Mouse (Mus musculus) embryonic facial prominence, embryonic 10.5 days (tissue): ENCODE results near the gene Bbs5. TPM values are rescaled to one million over a fixed set of nuclear protein-coding genes. Genes with fewer than 3 reads are reported as not detected.
A peak's percentile ranks its signal among the peaks of the same experiment; 100 is the strongest.

Experiments
- DNase-seq: peaks from one replicate; pipeline ENCODE4 v3.0.0-alpha.2; 2017; ENCODE audit warnings: low spot score
- H3K27ac ChIP-seq: fragments of 300-500 bp; sonication (generic); replicated peaks from 2 replicates; pipeline ENCODE4 v1.5.1; 2016; ENCODE audit warnings: mild to moderate bottlenecking
- H3K27me3 ChIP-seq: fragments of 300-500 bp; sonication (generic); replicated peaks from 2 replicates; pipeline ENCODE4 v1.6.1; 2016; ENCODE audit warnings: low read depth, mild to moderate bottlenecking; ENCODE audit not compliant: poor library complexity, severe bottlenecking
- H3K36me3 ChIP-seq: fragments of 300-500 bp; sonication (generic); replicated peaks from 2 replicates; pipeline ENCODE4 v1.6.1; 2016; ENCODE audit warnings: mild to moderate bottlenecking, moderate library complexity
- H3K4me1 ChIP-seq: fragments of 300-500 bp; sonication (generic); 2 replicates; pipeline ENCODE4 v1.6.1; 2016
- H3K4me3 ChIP-seq: fragments of 300-500 bp; sonication (generic); 2 replicates; pipeline ENCODE4 v1.5.1; 2016; ENCODE audit warnings: mild to moderate bottlenecking, moderate library complexity
- H3K9me3 ChIP-seq: fragments of 300-500 bp; sonication (generic); 2 replicates; pipeline ENCODE4 v1.6.1; 2016; ENCODE audit warnings: mild to moderate bottlenecking
- WGBS: fragments of 180-500 bp; shearing (Covaris S2); methylation state at CpG from one replicate; pipeline ENCODE4 v1.1.7; 2016; 5-methylcytosine and 5-hydroxymethylcytosine counted together
- polyA plus RNA-seq: library from polyadenylated mRNA; unstranded; fragments of >200 nt; fragmentation: Nextera tagmentation; extraction: Ambion mirVana; gene quantifications from 2 replicates; pipeline ENCODE4 v1.2.1, GENCODE M21; 2016

The Bbs5 gene
- 12.5 and 19.3 TPM in 2 replicates for polyA plus RNA-seq

DNA sequence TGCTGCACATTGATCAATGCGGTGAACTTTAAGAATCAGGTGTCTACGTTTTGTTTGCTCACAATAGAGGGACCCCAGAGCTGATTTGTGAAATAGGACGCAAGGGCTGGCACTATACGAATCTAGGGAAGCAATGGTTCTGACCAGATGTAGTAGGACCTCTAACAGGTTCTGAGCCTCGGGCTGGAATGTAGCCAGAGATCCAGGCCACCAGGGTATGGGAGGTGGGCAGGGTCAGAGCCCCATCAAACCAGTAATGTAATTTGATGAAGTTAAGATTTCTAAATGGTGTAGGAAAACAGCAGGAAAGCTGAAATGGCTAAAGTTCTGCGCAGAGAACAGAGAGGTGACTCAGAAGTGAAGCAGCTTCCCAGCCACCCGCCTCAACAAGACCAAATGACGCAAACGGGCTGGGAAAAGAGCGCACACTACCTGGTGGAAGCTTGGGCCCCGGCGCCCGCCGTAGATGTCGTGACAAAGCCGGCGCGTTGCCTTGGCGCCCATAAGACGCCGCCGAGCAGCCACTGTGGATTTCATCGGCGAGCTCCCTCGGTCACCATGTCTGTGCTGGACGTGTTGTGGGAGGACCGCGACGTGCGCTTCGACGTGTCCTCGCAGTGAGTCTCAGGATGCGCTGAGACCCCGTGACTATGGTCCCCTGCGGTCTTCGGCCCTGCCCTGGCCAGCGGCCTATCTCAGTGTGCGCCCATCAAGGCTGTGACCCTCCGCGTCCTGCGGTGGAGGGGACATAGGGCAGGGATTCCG, at the start of gene Bbs5:
Gene Bbs5, plus strand, starts transcription at position 446 of the 765 bp plus-strand sequence.
- Histone ChIP-seq H3K36me3 (0 out of 2 replicates have a peak, but pooled peaks cover 4% of the 10 kb centered on the region), H3K9me3 (no peaks in the 10 kb centered on the region), H3K4me3 (peak within 1 kb of the TSS; percentile 94), H3K27ac (peak within 1 kb of the TSS; percentile 84), H3K27me3 (no peaks in the 10 kb centered on the region), H3K4me1 (peaks cover 10% of the 10 kb centered on the region)
- DNase-seq, result peak; percentile 92
- 3% methylated on average over 43 of the region's 43 CpGs for WGBS

DNA sequence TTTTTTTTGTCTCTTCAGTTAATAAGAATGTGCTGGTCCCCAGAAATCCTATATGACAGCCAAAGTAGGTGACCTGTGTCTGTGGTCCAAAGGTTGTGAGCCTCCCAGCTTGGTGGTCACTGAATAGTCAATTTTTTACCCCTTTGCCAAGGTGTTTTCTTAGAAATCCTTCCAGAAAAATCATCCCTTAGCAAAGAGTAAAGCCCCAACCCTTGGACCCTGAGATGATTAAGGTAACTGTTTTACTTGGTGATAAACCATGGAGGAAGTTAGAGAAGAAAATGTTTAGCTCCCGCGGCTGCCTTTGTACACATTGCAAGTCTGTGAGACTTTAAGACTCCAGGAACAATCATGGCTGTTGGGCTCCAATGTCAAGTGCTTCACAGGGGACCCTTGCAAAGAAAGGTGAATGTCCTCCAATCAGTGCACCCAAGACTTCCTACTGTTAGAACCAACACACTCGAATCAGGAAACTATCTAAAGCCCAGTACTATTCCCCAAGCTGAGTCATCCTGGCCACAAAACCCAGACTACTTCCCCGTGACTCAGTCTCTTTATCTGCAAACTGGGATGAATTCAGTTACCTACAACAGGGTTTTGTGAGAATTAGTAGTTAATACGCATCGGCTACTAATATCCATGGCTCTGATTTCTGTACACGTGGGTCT, 43.1 kb upstream of the Bbs5 start:
- no peak overlapping the region for H3K4me3 ChIP-seq
- 92% methylated on average over 7 of the region's 7 CpGs for WGBS
- DNase-seq, result no peak
- H3K27ac ChIP-seq, result no peak overlapping the region
- no peaks in the 10 kb centered on the region for H3K27me3 ChIP-seq
- no peaks in the 10 kb centered on the region for H3K36me3 ChIP-seq
- H3K4me1 ChIP-seq, result no peaks in the 10 kb centered on the region
- no peaks in the 10 kb centered on the region for H3K9me3 ChIP-seq

DNA sequence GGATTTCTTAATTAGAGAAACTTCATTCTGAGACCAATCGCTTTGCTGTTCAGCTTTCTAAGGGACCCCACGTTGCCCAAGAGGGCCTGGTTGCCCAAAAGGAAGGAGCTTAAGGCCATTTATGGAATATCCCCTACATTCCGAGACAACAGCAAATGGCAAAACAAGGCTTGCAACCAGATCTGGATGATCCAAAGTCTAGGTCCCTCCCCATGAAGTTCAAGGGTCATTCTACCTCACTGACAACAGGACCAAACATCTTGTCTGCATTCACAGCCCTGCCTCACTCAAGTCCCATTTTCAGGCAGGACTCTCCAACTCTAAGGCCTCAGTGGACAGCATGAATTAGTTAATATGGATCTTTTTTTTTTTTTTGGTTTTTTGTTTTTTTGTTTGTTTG, 40.4 kb upstream of the Bbs5 start:
- WGBS, result 89% methylated on average over 3 of the region's 3 CpGs
- H3K36me3 ChIP-seq, result no peaks in the 10 kb centered on the region
- H3K27me3 ChIP-seq, result no peaks in the 10 kb centered on the region
- no peaks in the 10 kb centered on the region for H3K4me1 ChIP-seq
- H3K27ac ChIP-seq, result no peak overlapping the region
- H3K9me3 ChIP-seq, result no peaks in the 10 kb centered on the region
- H3K4me3 ChIP-seq, result no peak overlapping the region
- DNase-seq, result no peak

DNA sequence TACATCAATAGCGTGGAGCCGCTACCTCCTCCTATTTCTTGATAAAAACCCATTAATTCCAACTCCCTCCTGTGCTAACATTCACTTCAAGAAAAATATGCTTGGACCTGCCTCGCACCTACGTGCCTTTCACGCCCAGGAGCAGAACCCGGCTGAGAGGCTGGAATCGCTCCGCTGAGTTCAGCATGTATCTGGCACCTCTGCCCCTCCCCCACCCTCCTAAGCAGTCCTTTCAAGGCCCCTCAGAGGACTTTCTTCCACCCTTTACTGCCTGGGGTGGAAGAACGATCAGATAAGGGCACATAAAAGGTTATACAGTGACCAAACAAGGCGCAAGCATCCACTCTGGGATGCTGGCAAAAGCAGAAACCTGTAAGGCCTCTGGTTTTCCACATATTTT, 34.7 kb upstream of the Bbs5 start:
- H3K9me3 ChIP-seq, result no peaks in the 10 kb centered on the region
- no peaks in the 10 kb centered on the region for H3K36me3 ChIP-seq
- H3K4me3 ChIP-seq, result 0 out of 2 replicates have a peak overlapping the region, but pooled peaks have one; percentile 19
- H3K27ac ChIP-seq, result no peak overlapping the region
- peak; percentile 61 for DNase-seq
- 9% methylated on average over 10 of the region's 10 CpGs for WGBS
- H3K4me1 ChIP-seq, result peaks cover 9% of the 10 kb centered on the region
- H3K27me3 ChIP-seq, result no peaks in the 10 kb centered on the region

DNA sequence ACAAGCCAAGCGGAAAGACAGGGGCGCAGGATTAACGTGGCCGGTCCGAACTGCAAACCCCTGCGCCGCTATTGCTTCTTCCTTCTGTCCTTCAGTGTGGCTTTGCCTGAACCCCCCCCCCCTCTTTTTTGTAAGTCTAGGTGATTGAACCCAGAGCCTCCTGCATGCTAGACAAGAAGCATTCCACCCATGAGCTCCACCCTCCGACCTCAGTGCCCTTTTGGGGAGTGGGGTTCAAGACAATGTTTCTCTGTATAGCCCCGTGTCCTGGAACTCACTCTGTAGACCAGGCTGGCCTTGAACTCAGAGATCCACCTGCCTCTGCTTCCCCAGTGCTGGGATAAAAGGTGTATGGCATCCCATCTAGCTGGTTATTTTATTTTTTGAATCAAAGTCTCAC, 34.3 kb upstream of the Bbs5 start:
- H3K4me3 ChIP-seq, result 0 out of 2 replicates have a peak overlapping the region, but pooled peaks have one; percentile 19
- WGBS, result 49% methylated on average over 9 of the region's 9 CpGs

DNA sequence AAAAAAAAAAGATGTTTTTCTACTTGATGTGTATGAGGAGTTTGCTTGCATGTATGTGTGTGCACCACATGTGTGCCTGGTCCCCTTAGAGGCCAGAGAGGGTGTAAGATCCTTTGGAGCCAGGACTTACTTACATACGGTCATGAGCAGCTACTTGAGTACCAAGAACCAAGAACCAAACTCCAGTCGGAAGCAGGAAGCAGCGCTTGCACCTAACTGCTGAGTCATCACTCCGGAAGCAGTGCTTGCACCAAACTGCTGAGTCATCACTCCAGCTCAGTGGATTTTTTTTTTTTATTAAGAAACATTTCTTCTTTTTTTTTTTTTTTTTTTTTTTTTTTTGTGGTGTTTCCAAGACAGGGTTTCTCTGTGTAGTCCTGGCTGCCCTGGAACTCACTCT, 33.7 kb upstream of the Bbs5 start:
- Histone ChIP-seq H3K36me3 (no peaks in the 10 kb centered on the region), H3K4me1 (peaks cover 9% of the 10 kb centered on the region), H3K27me3 (no peaks in the 10 kb centered on the region), H3K4me3 (no peak overlapping the region), H3K9me3 (no peaks in the 10 kb centered on the region), H3K27ac (no peak overlapping the region)
- peak; percentile 16 for DNase-seq
- WGBS, result 79% methylated on average over 4 of the region's 4 CpGs

More for the DNA sequence above, 34.3 kb upstream of the Bbs5 start:
- Histone ChIP-seq H3K36me3 (no peaks in the 10 kb centered on the region), H3K27me3 (no peaks in the 10 kb centered on the region), H3K9me3 (no peaks in the 10 kb centered on the region), H3K27ac (no peak overlapping the region), H3K4me1 (peaks cover 9% of the 10 kb centered on the region)
- DNase-seq, result peak; percentile 15

DNA sequence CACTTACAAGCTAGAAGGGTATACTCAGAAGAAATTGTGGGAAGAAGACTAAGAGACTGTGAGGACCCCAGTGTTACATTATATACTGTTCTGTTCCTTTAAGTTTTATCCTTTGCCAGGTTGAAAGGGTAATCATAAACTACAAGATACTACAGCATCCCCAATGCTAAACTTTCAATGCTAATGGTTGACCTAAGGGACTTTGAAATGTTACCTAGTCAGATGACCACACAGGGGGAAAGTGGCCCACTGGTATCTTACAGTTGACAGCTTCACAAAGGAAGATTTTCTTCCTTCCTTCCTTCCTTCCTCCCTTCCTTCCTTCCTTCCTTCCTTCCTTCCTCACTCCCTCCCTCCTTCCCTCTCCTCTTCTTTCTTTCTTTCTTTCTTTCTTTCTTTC, 28.6 kb upstream of the Bbs5 start:
- Histone ChIP-seq H3K9me3 (no peaks in the 10 kb centered on the region), H3K27ac (no peak overlapping the region), H3K36me3 (no peaks in the 10 kb centered on the region), H3K27me3 (no peaks in the 10 kb centered on the region), H3K4me3 (no peak overlapping the region), H3K4me1 (no peaks in the 10 kb centered on the region)
- no peak for DNase-seq

DNA sequence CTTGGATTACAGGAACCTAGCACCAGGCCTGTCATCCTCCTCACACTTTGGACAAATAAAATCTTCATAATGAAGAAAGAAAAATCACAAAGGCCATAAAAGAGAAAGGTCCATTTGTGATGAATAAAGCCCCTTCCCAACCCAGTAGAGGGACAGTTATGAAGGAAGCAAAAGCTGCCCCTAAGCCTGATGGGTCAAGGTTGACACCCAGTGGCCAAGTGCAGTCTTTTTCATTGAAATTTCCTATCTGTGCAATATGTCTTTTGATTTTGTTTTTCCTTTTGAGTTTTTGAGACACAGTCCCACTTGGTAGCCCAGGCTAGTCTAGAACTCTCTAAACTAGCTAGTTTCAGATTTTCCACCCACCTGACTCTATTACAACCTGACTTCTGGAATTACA, 27.7 kb upstream of the Bbs5 start:
- Histone ChIP-seq H3K4me1 (no peaks in the 10 kb centered on the region), H3K36me3 (no peaks in the 10 kb centered on the region), H3K27me3 (no peaks in the 10 kb centered on the region), H3K27ac (no peak overlapping the region), H3K9me3 (no peaks in the 10 kb centered on the region), H3K4me3 (no peak overlapping the region)
- DNase-seq, result no peak

DNA sequence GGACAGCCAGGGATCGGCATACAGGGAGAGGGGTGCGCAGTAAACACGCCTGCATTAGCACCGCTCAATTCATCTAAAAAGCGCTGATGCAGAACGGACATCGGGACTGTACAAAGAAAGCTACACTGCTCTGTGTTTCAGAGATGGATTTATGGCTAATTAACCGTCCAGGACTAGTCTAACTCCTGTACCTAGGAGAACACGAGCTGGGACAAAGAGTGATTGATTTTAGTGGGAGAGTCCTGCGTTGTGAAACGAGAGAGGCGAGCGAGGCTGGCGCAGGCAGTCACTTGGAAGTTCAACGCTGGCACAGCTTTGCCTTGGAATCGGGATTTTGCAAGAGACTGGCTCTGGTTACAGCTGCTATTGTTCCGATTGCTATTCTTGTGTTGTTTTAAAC, 17.8 kb upstream of the Bbs5 start:
- no peak overlapping the region for H3K4me3 ChIP-seq
- 86% methylated on average over 17 of the region's 17 CpGs for WGBS
- no peaks in the 10 kb centered on the region for H3K36me3 ChIP-seq
- H3K4me1 ChIP-seq, result no peaks in the 10 kb centered on the region
- no peak for DNase-seq
- H3K9me3 ChIP-seq, result no peaks in the 10 kb centered on the region
- no peak overlapping the region for H3K27ac ChIP-seq
- no peaks in the 10 kb centered on the region; the same call in 1 of the 2 replicates for H3K27me3 ChIP-seq

DNA sequence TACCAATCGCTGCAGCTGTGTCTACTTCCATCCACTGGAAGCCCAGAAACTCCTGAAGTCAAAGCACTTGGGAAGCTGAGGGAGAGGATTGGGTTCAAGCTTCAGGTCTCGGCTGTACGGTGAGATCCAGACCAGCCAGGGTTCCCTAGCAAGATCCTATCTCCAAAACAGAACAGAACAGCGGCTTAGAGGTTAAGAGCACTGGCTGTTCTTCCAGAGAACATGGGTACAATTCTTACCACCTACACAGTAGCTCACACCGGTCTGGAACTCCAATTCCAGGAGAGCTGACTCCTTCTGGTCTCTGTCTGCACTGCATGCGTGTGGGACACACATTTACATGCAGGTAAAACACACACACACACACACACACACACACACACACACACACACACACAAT, 17.1 kb upstream of the Bbs5 start:
- no peaks in the 10 kb centered on the region for H3K9me3 ChIP-seq
- no peak for DNase-seq
- no peaks in the 10 kb centered on the region for H3K4me1 ChIP-seq
- H3K27ac ChIP-seq, result no peak overlapping the region
- H3K4me3 ChIP-seq, result no peak overlapping the region
- no peaks in the 10 kb centered on the region; the same call in 1 of the 2 replicates for H3K27me3 ChIP-seq
- 91% methylated on average over 6 of the region's 6 CpGs for WGBS
- no peaks in the 10 kb centered on the region for H3K36me3 ChIP-seq

DNA sequence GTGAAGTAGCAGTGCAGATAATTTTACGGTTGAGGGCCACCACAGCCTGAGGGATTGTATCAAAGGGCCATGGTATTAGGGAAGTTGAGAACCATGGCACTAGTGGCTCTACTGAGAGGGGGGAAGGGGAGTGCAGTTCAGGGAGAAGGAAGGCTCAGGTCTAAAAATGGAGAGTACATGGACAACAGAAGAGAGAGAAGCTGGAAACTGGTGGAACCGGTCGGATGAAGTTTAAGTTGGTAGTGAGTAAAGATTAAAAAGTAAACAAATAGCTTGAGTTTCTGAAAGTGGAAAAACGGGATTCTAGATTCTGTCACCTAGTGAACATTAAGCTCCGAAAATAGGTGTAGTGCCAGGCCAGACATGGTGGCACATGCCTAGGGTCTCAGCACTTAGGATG, 16.2 kb upstream of the Bbs5 start:
- H3K9me3 ChIP-seq, result no peaks in the 10 kb centered on the region

DNA sequence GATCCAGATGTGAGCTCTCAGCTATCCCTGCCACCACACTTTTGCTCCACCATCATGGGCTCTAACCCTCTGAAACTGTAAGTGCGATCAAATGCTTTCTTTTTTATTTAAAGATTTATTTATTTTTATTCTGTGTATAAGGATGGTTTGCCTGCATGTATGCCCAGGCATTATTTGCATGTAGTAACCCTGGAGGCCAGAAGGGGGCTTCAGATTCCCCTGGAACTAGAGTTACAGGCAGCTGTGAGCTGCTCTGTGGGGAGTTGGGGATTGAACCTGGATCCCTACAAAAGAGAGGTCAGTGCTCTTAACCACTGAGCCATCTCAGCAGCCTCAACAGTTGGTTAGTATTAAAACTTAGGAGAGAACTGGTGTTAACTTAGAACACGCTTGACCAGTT, 15.5 kb upstream of the Bbs5 start:
- H3K27ac ChIP-seq, result no peak overlapping the region
- 0 out of 2 replicates have a peak, but pooled peaks cover 2% of the 10 kb centered on the region for H3K4me1 ChIP-seq
- 89% methylated on average over 2 of the region's 2 CpGs for WGBS
- no peak overlapping the region for H3K4me3 ChIP-seq
- no peaks in the 10 kb centered on the region for H3K9me3 ChIP-seq
- H3K27me3 ChIP-seq, result no peaks in the 10 kb centered on the region; the same call in 1 of the 2 replicates
- DNase-seq, result no peak
- H3K36me3 ChIP-seq, result no peaks in the 10 kb centered on the region

More for the DNA sequence above, 16.2 kb upstream of the Bbs5 start:
- Histone ChIP-seq H3K36me3 (no peaks in the 10 kb centered on the region), H3K4me1 (0 out of 2 replicates have a peak, but pooled peaks cover 2% of the 10 kb centered on the region), H3K4me3 (no peak overlapping the region), H3K27ac (no peak overlapping the region), H3K27me3 (no peaks in the 10 kb centered on the region; the same call in 1 of the 2 replicates)
- DNase-seq, result no peak
- WGBS, result 91% methylated on average over 5 of the region's 5 CpGs
